Mouse (Mus musculus) E14TG2a.4 (cell line): Measurements from ENCODE around the gene Zc3h4.

Source experiments
- CTCF ChIP-seq: conservative IDR thresholded peaks from 2 replicates; pipeline ENCODE4 v1.5.1; 2014; ENCODE audit warnings: low read length
- POU5F1 ChIP-seq: IDR thresholded peaks from 2 replicates; pipeline ENCODE4 v1.6.1; 2014; ENCODE audit warnings: low read length, borderline replicate concordance

DNA sequence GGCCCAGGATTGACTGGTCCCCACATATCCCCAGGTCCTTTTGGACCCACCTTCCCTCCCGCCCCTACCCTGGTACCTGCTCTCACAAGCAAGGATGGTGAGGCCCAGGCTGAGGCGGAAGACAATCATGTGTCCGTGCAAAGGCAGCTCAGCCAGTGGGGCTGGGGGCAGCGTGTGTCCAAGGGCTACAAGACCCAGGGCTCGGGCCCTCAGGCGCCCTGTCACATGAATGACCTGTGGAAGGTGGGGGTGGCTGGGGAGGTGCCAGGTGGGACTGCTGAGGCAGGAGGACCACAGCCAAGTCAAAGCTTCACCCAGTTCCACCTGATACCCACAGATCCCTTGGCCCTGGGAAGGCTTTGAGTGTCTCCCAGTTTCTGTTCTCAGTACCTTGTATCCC, 61.0 kb downstream of the Zc3h4 start:
- TF ChIP-seq CTCF (no peak), POU5F1 (no peak)
